Mouse (Mus musculus) urinary bladder, postnatal 36 days (tissue): ENCODE results near the gene Sphk2.

ENCODE experiments used
- DNase-seq, 2 experiments: peaks; one replicate each; pipeline ENCODE4 v3.0.0; 2022; ENCODE audit warnings: low spot score in 2 of 2, mixed read lengths in 1 of 2

Gene Sphk2

DNA sequence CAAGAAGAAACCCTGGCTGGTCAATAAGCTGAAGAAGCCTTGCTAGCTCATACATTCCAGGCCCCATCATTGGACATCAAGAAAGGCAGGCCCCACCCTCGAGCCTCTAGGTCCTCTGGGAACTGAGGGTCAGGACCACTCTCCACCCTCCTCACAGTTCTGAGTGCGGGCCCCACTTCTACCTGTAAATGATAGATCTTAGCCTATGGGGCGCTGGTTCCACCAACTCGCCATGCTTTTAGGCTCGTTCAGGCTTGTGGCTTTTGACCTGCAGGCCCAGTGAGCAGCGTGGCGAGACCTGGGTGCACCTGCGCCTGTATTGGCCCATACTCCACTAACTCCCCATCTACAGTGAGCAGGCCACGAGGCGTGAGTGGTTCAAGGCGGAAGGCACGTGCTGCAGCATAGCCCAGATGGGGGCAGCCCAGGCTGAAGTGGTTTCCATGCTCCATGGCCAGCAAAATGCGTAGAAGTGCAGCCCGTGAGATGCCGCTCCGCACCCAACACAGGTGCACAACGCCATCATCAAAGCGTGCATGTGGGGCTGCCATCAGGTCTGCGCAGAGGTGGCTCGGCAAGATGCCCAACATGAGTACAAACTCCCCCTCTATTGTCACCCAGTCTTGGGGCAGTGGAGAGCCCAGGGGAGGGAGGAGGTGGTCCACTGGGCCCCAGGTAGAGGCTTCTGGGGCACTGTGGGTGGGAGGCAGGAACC lies 7.2 kb downstream of the Sphk2 start:
- DNase-seq: no peak

GRCm38 (mm10) chr7:45709677-45710355 lies 8.0 kb downstream of the Sphk2 start:
- DNase-seq: no peak

DNA sequence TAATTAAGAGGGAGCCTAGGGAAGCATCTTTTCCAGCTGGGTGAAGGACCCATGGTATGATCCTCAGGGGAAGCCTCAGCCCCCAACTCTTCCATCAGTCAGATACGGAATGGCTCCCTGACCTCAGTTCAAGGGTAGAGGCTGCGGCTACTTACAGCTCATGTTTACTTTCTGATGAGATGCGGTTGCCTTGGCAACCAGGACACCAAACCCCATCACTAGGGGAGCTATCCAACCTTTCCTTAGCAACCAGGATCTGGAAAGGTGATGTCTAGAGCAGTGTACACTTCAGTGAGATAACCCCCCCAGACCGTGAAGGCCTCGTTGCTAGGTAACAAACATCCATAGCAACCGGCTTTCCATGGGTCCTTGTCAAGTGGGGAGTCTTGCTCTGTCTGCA lies 8.8 kb downstream of the Sphk2 start:
- DNase-seq: no peak

- DNase-seq: no peak
These were observed 9.5 kb downstream of the Sphk2 start for GRCm38 (mm10) chr7:45708221-45708761.

GRCm38 (mm10) chr7:45707375-45707967 lies 10.3 kb downstream of the Sphk2 start:
- DNase-seq: peak; percentile 95 to 98

GRCm38 (mm10) chr7:45706721-45707241 lies 11.0 kb downstream of the Sphk2 start:
- DNase-seq: peak; percentile 81 to 87

GRCm38 (mm10) chr7:45705873-45706281 lies 11.9 kb downstream of the Sphk2 start:
- DNase-seq: peak; percentile 78 to 89

DNA sequence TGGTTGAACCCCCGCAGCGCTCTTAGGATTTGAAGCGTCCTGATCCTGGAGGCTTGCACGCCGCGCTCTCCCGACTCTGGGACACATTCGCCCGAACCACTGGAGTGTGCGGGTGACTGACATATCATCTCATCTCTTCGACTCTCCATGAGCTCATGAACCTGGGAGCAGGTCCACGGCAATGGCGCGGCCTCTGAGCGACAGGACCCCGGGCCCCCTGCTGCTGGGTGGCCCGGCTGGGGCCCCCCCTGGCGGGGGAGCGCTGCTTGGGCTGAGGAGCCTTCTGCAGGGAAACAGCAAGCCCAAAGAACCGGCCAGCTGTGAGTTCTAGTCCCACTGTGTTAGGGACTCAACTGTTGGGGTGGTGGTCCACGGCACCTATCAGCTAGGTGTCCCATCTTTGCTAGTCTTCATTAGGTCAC lies 12.3 kb downstream of the Sphk2 start:
- no peak for DNase-seq

DNA sequence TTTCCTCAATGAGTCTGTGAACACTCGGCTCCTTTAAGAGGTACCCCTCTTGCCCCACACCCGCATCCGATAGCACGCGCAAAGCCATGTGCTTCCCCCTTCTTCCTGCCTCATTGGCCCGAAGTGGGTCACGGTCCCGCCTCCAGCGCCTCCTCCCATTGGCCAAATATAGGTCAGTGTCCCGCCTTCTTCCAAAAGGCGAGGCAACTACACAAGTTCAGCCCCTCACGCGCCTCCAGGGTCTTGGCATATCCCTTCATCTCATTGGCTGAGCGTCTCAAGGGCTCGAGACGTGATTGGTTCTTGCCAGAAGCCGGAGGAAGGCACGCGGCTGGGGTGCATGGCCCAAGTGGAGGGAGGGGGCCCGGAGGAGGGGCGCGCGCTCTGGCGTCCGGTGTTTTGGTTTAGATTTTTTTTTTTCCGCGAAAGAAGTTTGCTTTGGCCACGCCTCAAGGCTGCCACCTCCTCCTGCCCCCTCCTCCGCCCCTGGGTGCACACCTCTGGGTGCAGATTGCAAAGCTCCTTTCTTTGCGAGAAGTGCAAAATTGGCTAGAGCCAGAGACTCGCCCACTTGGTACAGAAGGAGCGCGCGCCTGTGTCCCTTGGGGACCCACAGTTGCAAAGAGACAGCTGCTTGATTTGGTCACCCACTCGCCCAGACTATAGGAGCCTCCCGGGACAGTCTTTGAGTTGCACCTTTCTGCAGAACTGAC lies 12.9 kb downstream of the Sphk2 start, which contains the start of gene Dbp:
Gene Dbp, plus strand, starts transcription at position 359 of the 713 bp plus-strand sequence.
- DNase-seq: peak; percentile 99 to 100

DNA sequence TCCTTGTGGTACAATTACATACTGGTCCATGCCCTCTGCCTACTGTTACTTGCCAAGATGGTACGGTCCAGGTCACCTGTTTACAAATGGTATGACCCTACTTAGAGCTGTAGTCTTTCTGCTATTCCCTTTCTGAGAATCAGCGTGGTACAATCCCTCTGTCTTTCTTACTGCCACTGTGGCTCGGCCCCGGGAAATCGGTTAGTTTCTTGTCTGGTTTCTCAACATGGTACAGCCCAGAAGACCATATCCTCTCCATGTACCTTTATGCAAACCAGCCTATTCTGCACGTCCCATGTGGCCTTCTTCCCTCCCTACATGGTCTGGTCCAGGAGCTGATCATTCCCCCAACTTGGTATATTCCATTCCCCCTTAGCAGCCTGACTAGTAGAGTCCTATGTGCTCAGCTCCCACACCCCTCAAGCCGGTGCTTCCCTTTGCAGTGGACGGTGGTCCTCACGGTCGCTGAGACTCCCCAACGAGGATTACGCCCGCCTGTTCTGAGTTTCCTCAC lies 13.7 kb downstream of the Sphk2 start:
- peak; percentile 61 to 65 for DNase-seq

DNA sequence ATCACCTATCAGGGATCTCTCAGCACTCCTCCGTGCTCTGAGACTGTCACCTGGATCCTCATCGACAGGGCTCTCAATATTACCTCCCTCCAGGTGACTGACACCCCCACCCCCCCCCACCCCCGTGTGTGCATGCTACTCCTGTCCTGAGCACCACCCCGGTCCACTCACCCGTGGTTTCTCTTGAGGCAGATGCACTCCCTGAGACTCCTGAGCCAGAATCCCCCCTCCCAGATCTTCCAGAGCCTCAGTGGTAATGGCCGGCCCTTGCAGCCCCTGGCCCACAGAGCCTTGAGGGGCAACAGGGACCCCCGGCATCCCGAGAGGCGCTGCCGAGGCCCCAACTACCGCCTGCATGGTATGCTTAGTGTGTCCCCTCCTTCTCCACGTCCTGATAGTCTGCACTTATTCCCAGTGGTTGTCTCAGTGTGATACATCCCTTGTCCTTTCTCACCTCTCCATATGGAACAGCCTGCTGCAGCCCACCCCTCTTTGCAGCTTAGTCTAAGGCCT lies 14.2 kb downstream of the Sphk2 start:
- no peak for DNase-seq

- DNase-seq: no peak
These were observed 14.8 kb downstream of the Sphk2 start for GRCm38 (mm10) chr7:45702809-45703520.

DNA sequence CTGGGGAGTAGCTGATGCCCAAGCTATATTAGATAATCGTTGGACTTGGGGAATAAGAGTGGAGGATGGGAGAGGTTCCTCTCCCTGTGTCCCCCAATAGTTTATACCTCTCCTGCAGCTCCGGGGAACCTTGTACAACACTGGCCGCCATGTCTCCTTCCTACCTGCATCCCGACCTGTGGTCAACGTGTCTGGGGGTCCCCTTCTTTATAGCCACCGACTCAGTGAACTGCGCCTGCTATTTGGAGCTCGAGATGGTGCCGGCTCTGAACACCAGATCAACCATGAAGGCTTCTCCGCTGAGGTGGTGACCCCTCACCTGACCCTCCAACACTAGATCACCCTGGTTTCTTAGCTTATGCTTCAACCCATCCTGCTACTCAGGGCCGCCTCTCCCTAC lies 15.5 kb downstream of the Sphk2 start:
- DNase-seq: no peak

DNA sequence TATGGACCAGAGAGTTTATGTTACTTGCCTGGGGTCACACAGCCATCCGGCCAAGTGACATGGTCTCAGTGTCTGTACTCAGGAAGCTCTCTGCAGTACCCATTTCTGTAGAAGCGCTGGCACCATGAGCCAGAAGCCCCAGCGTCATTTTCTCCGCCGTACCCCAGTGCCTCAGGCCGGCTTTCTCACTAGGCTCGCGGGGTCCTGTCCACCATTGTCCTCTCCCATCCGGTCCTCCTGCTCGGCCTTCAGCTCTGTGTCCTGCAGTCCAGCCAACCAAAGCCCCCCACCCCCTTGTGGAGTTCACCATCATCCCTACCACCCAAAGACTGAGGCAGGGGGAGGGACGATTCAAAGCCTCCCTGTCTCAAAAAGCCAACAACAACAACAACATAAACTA lies 16.2 kb downstream of the Sphk2 start:
- DNase-seq: no peak

- no peak for DNase-seq
These were observed 16.7 kb downstream of the Sphk2 start for GRCm38 (mm10) chr7:45701072-45701471.

GRCm38 (mm10) chr7:45700301-45701015 lies 17.3 kb downstream of the Sphk2 start:
- DNase-seq: peak; percentile 69 to 79

DNA sequence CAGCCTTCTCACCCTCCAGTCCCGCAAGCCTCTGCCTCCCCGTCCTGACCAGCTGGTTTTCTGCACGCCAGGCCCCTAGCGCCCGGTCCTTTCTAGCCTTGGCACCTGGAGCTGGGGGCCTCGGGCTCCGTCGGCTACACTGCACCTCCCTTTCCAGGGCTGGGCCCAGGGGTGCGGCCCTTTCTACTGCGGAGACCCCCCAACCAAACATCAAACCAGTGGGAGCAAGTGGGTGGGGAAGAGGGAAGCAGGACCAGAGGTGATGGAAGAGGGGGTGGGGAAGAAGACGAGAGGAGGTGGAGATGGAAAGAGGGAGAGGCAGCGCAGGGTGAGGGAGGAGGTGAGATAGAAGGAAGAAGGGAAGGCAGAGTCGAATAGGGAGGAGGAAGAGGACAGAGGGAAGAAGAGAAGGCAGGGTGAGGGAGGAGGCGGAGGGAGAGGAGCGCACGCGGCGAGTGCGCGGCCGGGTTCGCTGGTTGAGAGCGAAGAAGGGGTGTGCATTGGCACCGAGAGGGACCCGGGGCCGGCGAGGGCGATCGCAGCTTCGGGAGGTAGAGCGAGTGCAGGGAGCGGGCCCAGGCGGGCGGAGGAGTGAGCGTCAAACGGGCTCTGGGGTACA lies 18.2 kb downstream of the Sphk2 start, which contains the start of gene Car11:
Gene Car11, plus strand, starts transcription at position 321 of the 619 bp plus-strand sequence.
- DNase-seq: no peak

GRCm38 (mm10) chr7:45697894-45698293 lies 19.9 kb downstream of the Sphk2 start:
- DNase-seq: no peak

- DNase-seq: no peak
These were observed 22.7 kb downstream of the Sphk2 start for GRCm38 (mm10) chr7:45695098-45695497.
